Mouse (Mus musculus): ENCODE data around the gene Exosc1.
A peak's percentile ranks its signal among the peaks of the same experiment; 100 is the strongest.

DNA sequence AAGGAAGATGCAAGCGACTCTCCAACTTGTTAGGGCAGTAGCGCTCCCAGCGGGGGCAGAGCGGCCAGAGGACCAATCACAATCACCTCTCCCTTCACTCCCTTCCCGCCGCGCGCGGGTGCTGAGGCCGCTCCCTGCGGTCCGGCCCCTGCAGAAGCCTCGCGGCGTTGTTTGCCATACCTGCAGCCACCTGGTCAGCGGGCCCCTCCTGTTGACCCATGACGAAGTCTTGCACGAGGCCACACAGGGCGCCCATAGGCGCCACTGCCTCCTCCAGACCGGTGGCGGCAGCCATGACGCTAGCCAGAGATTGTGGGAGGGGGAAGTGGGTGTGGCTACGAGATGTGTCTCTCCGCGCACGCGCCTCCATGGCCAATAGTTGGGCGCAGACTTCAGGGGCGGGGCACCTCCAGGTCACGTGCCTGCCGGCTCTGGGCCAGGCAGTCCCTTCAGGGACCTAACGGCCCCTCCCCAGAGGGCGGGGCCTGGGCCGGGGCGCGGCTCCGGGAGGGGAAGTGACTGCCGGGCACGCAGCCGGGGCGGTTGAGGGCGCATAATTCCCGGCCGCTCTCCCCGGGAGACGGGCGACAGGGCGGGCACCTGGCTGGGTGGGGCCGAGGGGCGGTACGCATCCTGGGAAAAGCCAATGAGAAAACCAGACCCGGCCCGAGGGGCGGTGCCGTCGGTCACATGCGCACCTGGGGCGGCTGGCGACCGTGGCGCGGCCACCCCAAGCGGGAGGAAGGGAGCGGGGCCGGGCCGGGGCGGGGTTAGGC is 47.8 kb upstream of the Exosc1 start, which contains the start of gene Mms19:
- TF ChIP-seq CTCF (IDR thresholded peaks at IDR 0.05; ENCODE audit: low read depth): peak; percentile 17; the same call in 1 of the 2 replicates
- TF ChIP-seq EP300 (IDR thresholded peaks at IDR 0.05; ENCODE audit: low read depth): peak; percentile 54; the same call in 1 of the 2 replicates

All from heart, postnatal 0 days (tissue).